ENCODE assay signal across 9 mouse cellular contexts in genomic region chr1:90588021-90588734, GRCm38 (mm10). TPM values are rescaled to one million over a fixed set of nuclear protein-coding genes. Genes with fewer than 3 reads are reported as not detected.
A peak's percentile ranks its signal among the peaks of the same experiment; 100 is the strongest.
DNase-seq lines count a peak whose midpoint lies in the region.
"Had no signal": no experiment of that assay in that cellular context is flagged by ENCODE, and none has a peak within 500 bp of the region (broad histone marks: within the 10 kb centered on the region; RNA-seq: fewer than 3 reads in every experiment).

No protein-coding gene starts in this region.

- DNase-seq in Muller cell, postnatal 12 days (ENCODE audit: inconsistent ontology term): peak; percentile 69
- DNase-seq in cerebellum, adult 11-12 months: peak; percentile 26
- DNase-seq in forelimb bud, embryonic 11.5 days (ENCODE audit: low read depth, low spot score): peak; percentile 91
- peak; percentile 73 for DNase-seq in hindbrain, embryonic 10.5 days (ENCODE audit: low spot score)
- peak; percentile 78 for DNase-seq in layer of hippocampus, adult 9-10 months (ENCODE audit: low spot score)
- peak; percentile 89 for DNase-seq in lung, postnatal 14 days
- DNase-seq in right cerebral cortex, adult 2 months (ENCODE audit: low spot score in 2 of 2): peak; percentile 90 to 92
- DNase-seq in urinary bladder, postnatal 10 days (ENCODE audit: low spot score): peak; percentile 57

- H3K27me3 ChIP-seq in hindbrain, embryonic 10.5 days (ENCODE audit: insufficient read depth, poor library complexity, severe bottlenecking): peaks cover 23% of the 10 kb centered on the region

- H3K4me1 ChIP-seq in hindbrain, embryonic 10.5 days (replicated peaks): peaks cover 16% of the 10 kb centered on the region
- H3K4me1 ChIP-seq: limb, embryonic 12.5 days had no signal

- no peaks in the 10 kb centered on the region for H3K36me3 ChIP-seq in hindbrain, embryonic 10.5 days
- H3K36me3 ChIP-seq: limb, embryonic 12.5 days had no signal

- H3K9me3 ChIP-seq in hindbrain, embryonic 10.5 days: 0 out of 2 replicates have a peak, but pooled peaks cover 3% of the 10 kb centered on the region
- H3K9me3 ChIP-seq: limb, embryonic 12.5 days had no signal

- WGBS in hindbrain, embryonic 10.5 days: 64% methylated on average over 9 of the region's 9 CpGs

- H3K27ac ChIP-seq in hindbrain, embryonic 10.5 days: peak overlapping the region; percentile 83
- H3K27ac ChIP-seq: limb, embryonic 12.5 days had no signal

- no peak overlapping the region for H3K4me3 ChIP-seq in hindbrain, embryonic 10.5 days
- H3K4me3 ChIP-seq: limb, embryonic 12.5 days had no signal

RNA-seq across cellular contexts. Expression of gene Cops8, which starts 14.6 kb away (rescaled TPM):
- polyA plus RNA-seq in hindbrain, embryonic 10.5 days (2016; fragmentation: Nextera tagmentation; extraction: Ambion mirVana): 193 and 195 TPM in 2 replicates

Comparison
In these comparisons a context has a peak if more than half of its experiments do, and no peak if none do; other contexts are left out.
1. DNase-seq: peak in every context shown above with its lines; median percentile 91 in forelimb bud, embryonic 11.5 days; 91 in right cerebral cortex, adult 2 months; 89 in lung, postnatal 14 days; 78 in layer of hippocampus, adult 9-10 months; 73 in hindbrain, embryonic 10.5 days; 69 in Muller cell, postnatal 12 days; 57 in urinary bladder, postnatal 10 days; 26 in cerebellum, adult 11-12 months.